ENCODE assay signal across 9 mouse cellular contexts in the genomic region with DNA sequence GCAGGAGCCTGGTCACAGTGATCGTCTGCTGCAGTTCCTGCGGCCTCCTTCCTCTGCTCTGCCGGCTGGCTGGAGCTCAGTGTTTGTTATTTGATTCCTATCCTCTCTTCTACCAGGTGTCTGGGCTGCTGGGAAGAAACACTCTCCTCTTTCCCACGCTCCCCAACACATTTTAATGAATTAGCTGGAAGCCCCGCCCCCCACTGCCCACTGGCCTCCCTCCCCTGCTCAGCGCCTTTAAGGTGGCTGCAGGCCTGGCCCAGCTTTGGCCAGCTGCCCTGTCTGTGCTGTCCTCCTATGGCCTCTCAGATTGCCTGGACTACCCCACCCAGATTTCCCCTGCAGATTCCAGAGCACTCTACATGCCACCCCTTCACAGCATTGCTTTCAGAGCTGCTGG. TPM values are rescaled to one million over a fixed set of nuclear protein-coding genes. Genes with fewer than 3 reads are reported as not detected.
A peak's percentile ranks its signal among the peaks of the same experiment; 100 is the strongest.
DNase-seq lines count a peak whose midpoint lies in the region; ATAC-seq and TF ChIP-seq lines count a peak whose summit lies in the region.
"Had no signal": no experiment of that assay in that cellular context is flagged by ENCODE, and none has a peak within 500 bp of the region (broad histone marks: within the 10 kb centered on the region; RNA-seq: fewer than 3 reads in every experiment).

No protein-coding gene starts in this region.

- WGBS in midbrain, postnatal 0 days = 15% methylated on average over 6 of the region's 6 CpGs

- 0 out of 2 replicates have a peak overlapping the region, but pooled peaks have one; percentile 9 for H3K9ac ChIP-seq in midbrain, postnatal 0 days (replicated peaks; ENCODE audit: low read length, poor library complexity, severe bottlenecking)
- H3K9ac ChIP-seq: liver, embryonic 13.5 days had no signal

- H3K27ac ChIP-seq in midbrain, postnatal 0 days (ENCODE audit: low read depth, low read length) = peak overlapping the region; percentile 68
- H3K27ac ChIP-seq: liver, embryonic 13.5 days had no signal

- ATAC-seq in midbrain, postnatal 0 days (ENCODE audit: low FRiP score) = peak; percentile 17; the same call in 1 of the 2 replicates

- peak; percentile 51 for DNase-seq in gastrocnemius, postnatal 10 days
- no peak for DNase-seq in gastrocnemius, adult 18-20 months (ENCODE audit: low spot score)
- DNase-seq in embryo, embryonic 10.5 days (ENCODE audit: low spot score) = peak; percentile 88
- peak; percentile 53 to 59 for DNase-seq in heart, postnatal 10 days
- peak; percentile 87 to 92 for DNase-seq in kidney, postnatal 4 days
- DNase-seq in midbrain, postnatal 0 days (ENCODE audit: low spot score) = peak; percentile 78
- DNase-seq in thymus, postnatal 0 days (ENCODE audit: low spot score) = no peak
- DNase-seq in T-cell, adult 2 months (ENCODE audit: low spot score) = no peak
- DNase-seq: liver, embryonic 13.5 days had no signal

- no peaks in the 10 kb centered on the region for H3K36me3 ChIP-seq in midbrain, postnatal 0 days (ENCODE audit: insufficient read depth, low read length)
- H3K36me3 ChIP-seq: liver, embryonic 13.5 days had no signal

- H3K4me2 ChIP-seq in midbrain, postnatal 0 days (ENCODE audit: low read depth, low read length, poor library complexity, severe bottlenecking) = peak overlapping the region; percentile 7; the same call in 1 of the 2 replicates
- H3K4me2 ChIP-seq: liver, embryonic 13.5 days had no signal

- H3K9me3 ChIP-seq in midbrain, postnatal 0 days (ENCODE audit: low read length) = no peaks in the 10 kb centered on the region
- H3K9me3 ChIP-seq: liver, embryonic 13.5 days had no signal

- peaks cover 11% of the 10 kb centered on the region; the same call in 1 of the 2 replicates for H3K4me1 ChIP-seq in midbrain, postnatal 0 days (ENCODE audit: insufficient read depth, low read length)

- H3K27me3 ChIP-seq in midbrain, postnatal 0 days (ENCODE audit: insufficient read depth, low read length) = no peaks in the 10 kb centered on the region

- TF ChIP-seq CTCF in midbrain, postnatal 0 days (IDR thresholded peaks at IDR 0.05) = no peak

- no peak overlapping the region for H3K4me3 ChIP-seq in midbrain, postnatal 0 days (ENCODE audit: low read depth, low read length)
- H3K4me3 ChIP-seq: liver, embryonic 13.5 days had no signal

- intact Hi-C loops in heart, postnatal 10 days (cut with DNase I) = loop anchor here (1.0 kb wide), 1 partner anchor 14 kb away; no protein-coding TSS in a partner anchor

RNA-seq across cellular contexts. Expression of a gene that starts 2.9 kb away (rescaled TPM):
- 10 to 100 TPM; 14.9 to 17.4 TPM for total RNA-seq in gastrocnemius, postnatal 10 days (2021)
- 1 to 10 TPM; 3.4 to 8.6 TPM for total RNA-seq in gastrocnemius, adult 18-20 months (2021)
- 10 to 100 TPM; 23.9 to 25.1 TPM for total RNA-seq in heart, postnatal 10 days (2021)
- 49.2 and 49.9 TPM in 2 replicates for total RNA-seq in midbrain, postnatal 0 days (2014; rRNA removed)
- 16.1 and 16.5 TPM in 2 replicates for polyA plus RNA-seq in midbrain, postnatal 0 days (2015; fragmentation: Nextera tagmentation; extraction: Ambion mirVana)
- 9.5 TPM in 2 replicates for polyA plus RNA-seq in thymus, postnatal 0 days (2015; fragmentation: Nextera tagmentation; extraction: Ambion mirVana)

RNA-seq across cellular contexts. Expression of a gene that starts 19.0 kb away (rescaled TPM):
- total RNA-seq in gastrocnemius, postnatal 10 days (2021) = 1 to 10 TPM; 1.9 to 2.9 TPM
- total RNA-seq in gastrocnemius, adult 18-20 months (2021) = 1 to 10 TPM in 1 of 2 experiments, under 1 TPM in 1; 0.84 to 1.2 TPM
- total RNA-seq in heart, postnatal 10 days (2021) = 1 to 10 TPM; 5.6 to 6.5 TPM
- 1.7 and 3.5 TPM in 2 replicates for total RNA-seq in midbrain, postnatal 0 days (2014; rRNA removed)
- 0.98 and 1.3 TPM in 2 replicates for polyA plus RNA-seq in midbrain, postnatal 0 days (2015; fragmentation: Nextera tagmentation; extraction: Ambion mirVana)
- polyA plus RNA-seq in thymus, postnatal 0 days (2015; fragmentation: Nextera tagmentation; extraction: Ambion mirVana) = 23.5 and 25.6 TPM in 2 replicates

RNA-seq across cellular contexts. Expression of a gene that starts 33.6 kb away (rescaled TPM):
- 10 to 100 TPM; 31.1 to 40.5 TPM for total RNA-seq in gastrocnemius, postnatal 10 days (2021)
- total RNA-seq in gastrocnemius, adult 18-20 months (2021) = 10 to 100 TPM; 18.8 to 21.3 TPM
- 10 to 100 TPM; 40.7 to 46.0 TPM for total RNA-seq in heart, postnatal 10 days (2021)
- total RNA-seq in midbrain, postnatal 0 days (2014; rRNA removed) = 87.0 and 101 TPM in 2 replicates
- polyA plus RNA-seq in midbrain, postnatal 0 days (2015; fragmentation: Nextera tagmentation; extraction: Ambion mirVana) = 90.4 TPM in 2 replicates
- 73.3 and 78.1 TPM in 2 replicates for polyA plus RNA-seq in thymus, postnatal 0 days (2015; fragmentation: Nextera tagmentation; extraction: Ambion mirVana)

RNA-seq across cellular contexts. Expression of a gene that starts 36.8 kb away (rescaled TPM):
- not detected for total RNA-seq in gastrocnemius, postnatal 10 days (2021)
- not detected for total RNA-seq in gastrocnemius, adult 18-20 months (2021)
- total RNA-seq in heart, postnatal 10 days (2021) = not detected
- total RNA-seq in midbrain, postnatal 0 days (2014; rRNA removed) = 0.38 TPM in 1 of 2 replicates, not detected in the other
- not detected in 2 replicates for polyA plus RNA-seq in midbrain, postnatal 0 days (2015; fragmentation: Nextera tagmentation; extraction: Ambion mirVana)
- 0.14 TPM in 1 of 2 replicates, not detected in the other for polyA plus RNA-seq in thymus, postnatal 0 days (2015; fragmentation: Nextera tagmentation; extraction: Ambion mirVana)
- polyA plus RNA-seq: liver, embryonic 13.5 days had no signal

RNA-seq across cellular contexts. Expression of a gene that starts 40.9 kb away (rescaled TPM):
- total RNA-seq in gastrocnemius, postnatal 10 days (2021) = not detected
- total RNA-seq in gastrocnemius, adult 18-20 months (2021) = not detected
- total RNA-seq in heart, postnatal 10 days (2021) = not detected
- total RNA-seq in midbrain, postnatal 0 days (2014; rRNA removed) = not detected in 2 replicates
- 1.5 TPM in 1 of 2 replicates, not detected in the other for polyA plus RNA-seq in midbrain, postnatal 0 days (2015; fragmentation: Nextera tagmentation; extraction: Ambion mirVana)
- polyA plus RNA-seq in thymus, postnatal 0 days (2015; fragmentation: Nextera tagmentation; extraction: Ambion mirVana) = 0.34 TPM in 1 of 2 replicates, not detected in the other
- polyA plus RNA-seq: liver, embryonic 13.5 days had no signal

Comparison
In these comparisons a context has a peak if more than half of its experiments do, and no peak if none do; other contexts are left out.
1. DNase-seq: peak in gastrocnemius, postnatal 10 days (single experiment), embryo, embryonic 10.5 days (single experiment), heart, postnatal 10 days (2 of 2), kidney, postnatal 4 days (2 of 2) and midbrain, postnatal 0 days (single experiment); none in gastrocnemius, adult 18-20 months (single experiment), thymus, postnatal 0 days (single experiment) and T-cell, adult 2 months (single experiment).